Mouse (Mus musculus) embryonic facial prominence, embryonic 15.5 days (tissue): ENCODE results near the gene Cntnap5b. TPM values are rescaled to one million over a fixed set of nuclear protein-coding genes. Genes with fewer than 3 reads are reported as not detected.

Experiments used
- ATAC-seq: fragments of 200-750 bp; cut with Nextera tagmentation; 2 replicates; pipeline ENCODE4 v1.8.0; 2017; ENCODE audit warnings: low read depth, moderate TSS enrichment; ENCODE audit not compliant: insufficient number of reproducible peaks, low FRiP score, low TSS enrichment
- H3K27ac ChIP-seq: fragments of 300-500 bp; sonication (generic); replicated peaks from 2 replicates; pipeline ENCODE4 v1.5.1; 2015; ENCODE audit warnings: mild to moderate bottlenecking, inconsistent platforms
- H3K27me3 ChIP-seq: fragments of 300-500 bp; sonication (generic); 2 replicates; pipeline ENCODE4 v1.6.1; 2015; ENCODE audit warnings: inconsistent platforms
- H3K36me3 ChIP-seq: fragments of 300-500 bp; sonication (generic); 2 replicates; pipeline ENCODE4 v1.6.1; 2015; ENCODE audit warnings: mild to moderate bottlenecking, inconsistent platforms
- H3K4me1 ChIP-seq: fragments of 300-500 bp; sonication (generic); 2 replicates; pipeline ENCODE4 v1.6.1; 2015; ENCODE audit warnings: inconsistent platforms
- H3K4me2 ChIP-seq: fragments of 300-500 bp; sonication (generic); replicated peaks from 2 replicates; pipeline ENCODE4 v1.6.1; 2015; ENCODE audit warnings: mild to moderate bottlenecking, inconsistent platforms
- H3K4me3 ChIP-seq: fragments of 300-500 bp; sonication (generic); replicated peaks from 2 replicates; pipeline ENCODE4 v1.5.1; 2015; ENCODE audit warnings: mild to moderate bottlenecking, inconsistent platforms
- H3K9ac ChIP-seq: fragments of 300-500 bp; sonication (generic); 2 replicates; pipeline ENCODE4 v1.6.1; 2015; ENCODE audit warnings: inconsistent platforms
- H3K9me3 ChIP-seq: fragments of 300-500 bp; sonication (generic); replicated peaks from 2 replicates; pipeline ENCODE4 v1.6.1; 2016; ENCODE audit warnings: inconsistent platforms
- WGBS: fragments of 180-500 bp; shearing (Covaris S2); methylation state at CpG from one replicate; pipeline ENCODE4 v1.1.7; 2015; 5-methylcytosine and 5-hydroxymethylcytosine counted together
- polyA plus RNA-seq: library from polyadenylated mRNA; unstranded; fragments of >200 nt; fragmentation: Nextera tagmentation; extraction: Ambion mirVana; gene quantifications from 2 replicates; pipeline ENCODE4 v1.2.1, GENCODE M21; 2015

Gene Cntnap5b
- not detected in 2 replicates for polyA plus RNA-seq

GRCm38 (mm10) chr1:99772614-99773013, at the start of gene Cntnap5b:
Gene Cntnap5b (plus strand): TSS chr1:99772765.
- Histone ChIP-seq H3K36me3 (no peaks in the 10 kb centered on the region), H3K27me3 (no peaks in the 10 kb centered on the region), H3K4me2 (peak within 1 kb of the TSS; percentile 34; the same call in 1 of the 2 replicates), H3K27ac (no peak within 1 kb of the TSS), H3K9me3 (no peaks in the 10 kb centered on the region), H3K4me3 (no peak within 1 kb of the TSS), H3K4me1 (no peaks in the 10 kb centered on the region), H3K9ac (no peak within 1 kb of the TSS)
- WGBS = 22% methylated on average over 7 of the region's 7 CpGs
- no peak for ATAC-seq

GRCm38 (mm10) chr1:99759996-99760395, 12.6 kb upstream of the Cntnap5b start:
- Histone ChIP-seq H3K27ac (no peak overlapping the region), H3K4me3 (no peak overlapping the region), H3K4me2 (no peak overlapping the region), H3K27me3 (no peaks in the 10 kb centered on the region), H3K9ac (no peak overlapping the region), H3K9me3 (no peaks in the 10 kb centered on the region), H3K36me3 (no peaks in the 10 kb centered on the region), H3K4me1 (no peaks in the 10 kb centered on the region)
- no peak for ATAC-seq
- 84% methylated on average over 1 of the region's 1 CpGs for whole genome bisulfite sequencing

GRCm38 (mm10) chr1:99772183-99772582, 382 bp upstream of the Cntnap5b start:
- no peak overlapping the region for H3K4me3 ChIP-seq
- ATAC-seq = 0 out of 2 replicates have a peak, but pooled peaks have one; percentile 54

GRCm38 (mm10) chr1:99774144-99774543, 1.6 kb downstream of the Cntnap5b start:
- no peak overlapping the region for H3K4me3 ChIP-seq
- no peaks in the 10 kb centered on the region for H3K9me3 ChIP-seq
- H3K9ac ChIP-seq = no peak overlapping the region
- WGBS = 1% methylated on average over 4 of the region's 4 CpGs
- ATAC-seq = no peak
- H3K4me2 ChIP-seq = no peak overlapping the region
- H3K27me3 ChIP-seq = no peaks in the 10 kb centered on the region
- H3K4me1 ChIP-seq = no peaks in the 10 kb centered on the region
- no peaks in the 10 kb centered on the region for H3K36me3 ChIP-seq
- H3K27ac ChIP-seq = no peak overlapping the region

More at GRCm38 (mm10) chr1:99772183-99772582, 382 bp upstream of the Cntnap5b start:
- WGBS = 2% methylated on average over 19 of the region's 19 CpGs
- H3K4me2 ChIP-seq = peak overlapping the region; percentile 34; the same call in 1 of the 2 replicates
- H3K36me3 ChIP-seq = no peaks in the 10 kb centered on the region
- H3K9ac ChIP-seq = no peak overlapping the region
- no peaks in the 10 kb centered on the region for H3K27me3 ChIP-seq
- no peaks in the 10 kb centered on the region for H3K9me3 ChIP-seq
- no peak overlapping the region for H3K27ac ChIP-seq
- H3K4me1 ChIP-seq = no peaks in the 10 kb centered on the region

- H3K9me3 ChIP-seq = no peaks in the 10 kb centered on the region
- WGBS = 78% methylated on average over 6 of the region's 6 CpGs
- no peak overlapping the region for H3K4me2 ChIP-seq
- no peak for ATAC-seq
- H3K27me3 ChIP-seq = no peaks in the 10 kb centered on the region
- H3K27ac ChIP-seq = no peak overlapping the region
- H3K9ac ChIP-seq = no peak overlapping the region
- H3K4me3 ChIP-seq = no peak overlapping the region
- no peaks in the 10 kb centered on the region for H3K36me3 ChIP-seq
- H3K4me1 ChIP-seq = no peaks in the 10 kb centered on the region
Measured at GRCm38 (mm10) chr1:99813334-99814110, 41.0 kb downstream of the Cntnap5b start.

GRCm38 (mm10) chr1:99872344-99872743, 99.8 kb downstream of the Cntnap5b start:
- Histone ChIP-seq H3K4me1 (no peaks in the 10 kb centered on the region), H3K9me3 (no peaks in the 10 kb centered on the region), H3K27ac (no peak overlapping the region), H3K36me3 (no peaks in the 10 kb centered on the region), H3K9ac (no peak overlapping the region), H3K4me3 (no peak overlapping the region), H3K27me3 (no peaks in the 10 kb centered on the region), H3K4me2 (no peak overlapping the region)
- WGBS = 91% methylated on average over 3 of the region's 3 CpGs
- ATAC-seq = no peak

GRCm38 (mm10) chr1:99907774-99908173, 135.2 kb downstream of the Cntnap5b start:
- Histone ChIP-seq H3K4me2 (no peak overlapping the region), H3K4me3 (no peak overlapping the region), H3K27ac (no peak overlapping the region), H3K9ac (no peak overlapping the region), H3K36me3 (no peaks in the 10 kb centered on the region), H3K9me3 (no peaks in the 10 kb centered on the region), H3K27me3 (no peaks in the 10 kb centered on the region), H3K4me1 (no peaks in the 10 kb centered on the region)
- WGBS = 56% methylated on average over 2 of the region's 2 CpGs
- ATAC-seq = peak; percentile 34; the same call in 1 of the 2 replicates

GRCm38 (mm10) chr1:99943515-99943914, 170.9 kb downstream of the Cntnap5b start:
- H3K9ac ChIP-seq = no peak overlapping the region
- H3K27me3 ChIP-seq = no peaks in the 10 kb centered on the region
- no peak overlapping the region for H3K4me2 ChIP-seq
- H3K4me1 ChIP-seq = no peaks in the 10 kb centered on the region
- no peak overlapping the region for H3K27ac ChIP-seq
- no peaks in the 10 kb centered on the region for H3K9me3 ChIP-seq
- H3K36me3 ChIP-seq = no peaks in the 10 kb centered on the region
- no peak for ATAC-seq
- no peak overlapping the region for H3K4me3 ChIP-seq

GRCm38 (mm10) chr1:99959428-99959987, 186.9 kb downstream of the Cntnap5b start:
- no peak for ATAC-seq
- Histone ChIP-seq H3K4me1 (no peaks in the 10 kb centered on the region), H3K9me3 (no peaks in the 10 kb centered on the region), H3K27me3 (no peaks in the 10 kb centered on the region), H3K4me2 (no peak overlapping the region), H3K27ac (no peak overlapping the region), H3K36me3 (no peaks in the 10 kb centered on the region), H3K4me3 (no peak overlapping the region), H3K9ac (no peak overlapping the region)
- 27% methylated on average over 2 of the region's 2 CpGs for WGBS

- Histone ChIP-seq H3K27ac (no peak overlapping the region), H3K4me1 (no peaks in the 10 kb centered on the region), H3K9me3 (no peaks in the 10 kb centered on the region), H3K4me3 (no peak overlapping the region), H3K4me2 (no peak overlapping the region), H3K27me3 (no peaks in the 10 kb centered on the region), H3K36me3 (no peaks in the 10 kb centered on the region), H3K9ac (no peak overlapping the region)
- WGBS = 75% methylated on average over 2 of the region's 2 CpGs
- no peak for ATAC-seq
Measured at GRCm38 (mm10) chr1:99967300-99968089, 194.9 kb downstream of the Cntnap5b start.
